Mouse (Mus musculus) stomach, postnatal 0 days (tissue): ENCODE data around the gene Cpne2. TPM values are rescaled to one million over a fixed set of nuclear protein-coding genes. Genes with fewer than 3 reads are reported as not detected.

ENCODE experiments used
- ATAC-seq: fragments of 200-750 bp; cut with Nextera tagmentation; 2 replicates; pipeline ENCODE4 v1.8.0; 2017; ENCODE audit not compliant: low FRiP score, low TSS enrichment
- DNase-seq: peaks from one replicate; pipeline ENCODE4 v3.0.0-alpha.2; 2016; ENCODE audit warnings: low spot score
- H3K27ac ChIP-seq: fragments of 300-500 bp; sonication (generic); replicated peaks from 2 replicates; pipeline ENCODE4 v1.5.1; 2014; ENCODE audit warnings: mild to moderate bottlenecking, control low read depth
- H3K27me3 ChIP-seq: fragments of 300-500 bp; sonication (generic); 2 replicates; pipeline ENCODE4 v1.6.1; 2014; ENCODE audit warnings: low read length; ENCODE audit not compliant: control insufficient read depth, insufficient read depth
- H3K36me3 ChIP-seq: fragments of 300-500 bp; sonication (generic); 2 replicates; pipeline ENCODE4 v1.6.1; 2014; ENCODE audit warnings: low read length, mixed read lengths; ENCODE audit not compliant: control insufficient read depth, insufficient read depth
- H3K4me1 ChIP-seq: fragments of 300-500 bp; sonication (generic); replicated peaks from 2 replicates; pipeline ENCODE4 v1.6.1; 2014; ENCODE audit warnings: antibody characterized with exemption; ENCODE audit not compliant: control insufficient read depth, insufficient read depth
- H3K4me2 ChIP-seq: fragments of 300-500 bp; sonication (generic); replicated peaks from 2 replicates; pipeline ENCODE4 v1.6.1; 2014; ENCODE audit warnings: low read depth, mild to moderate bottlenecking, control low read depth, moderate library complexity
- H3K4me3 ChIP-seq: fragments of 300-500 bp; sonication (generic); 2 replicates; pipeline ENCODE4 v1.5.1; 2014; ENCODE audit warnings: low read depth, low read length, control low read depth
- H3K9ac ChIP-seq: fragments of 300-500 bp; sonication (generic); 2 replicates; pipeline ENCODE4 v1.6.1; 2014; ENCODE audit warnings: mild to moderate bottlenecking, low read length, control low read depth, mixed read lengths
- H3K9me3 ChIP-seq: fragments of 300-500 bp; sonication (generic); 2 replicates; pipeline ENCODE4 v1.6.1; 2016; ENCODE audit warnings: low read length; ENCODE audit not compliant: control insufficient read depth
- CTCF ChIP-seq: IDR thresholded peaks from 2 replicates; pipeline ENCODE4 v1.5.1; 2016; ENCODE audit warnings: antibody characterized with exemption, low read depth, mild to moderate bottlenecking, moderate library complexity
- EP300 ChIP-seq: optimal IDR thresholded peaks from 2 replicates; pipeline ENCODE3; 2016; ENCODE audit warnings: antibody characterized with exemption
- WGBS: fragments of 180-500 bp; shearing (Covaris S2); extraction: QIAGEN DNeasy Blood & Tissue Kit; methylation state at CpG from one replicate; pipeline ENCODE4 v1.1.7; 2014; 5-methylcytosine and 5-hydroxymethylcytosine counted together
- microRNA-seq: library from miRNA; unstranded; fragments of <30 nt; microRNA quantifications from one replicate; pipeline ENCODE4, GENCODE M21; 2016
- polyA plus RNA-seq: library from polyadenylated mRNA; unstranded; fragments of >200 nt; fragmentation: Nextera tagmentation; extraction: Ambion mirVana; gene quantifications from 2 replicates; pipeline ENCODE4 v1.2.1, GENCODE M21; 2015

The Cpne2 gene
- polyA plus RNA-seq, 1 experiment from 2014 or later: 6.2 TPM

DNA sequence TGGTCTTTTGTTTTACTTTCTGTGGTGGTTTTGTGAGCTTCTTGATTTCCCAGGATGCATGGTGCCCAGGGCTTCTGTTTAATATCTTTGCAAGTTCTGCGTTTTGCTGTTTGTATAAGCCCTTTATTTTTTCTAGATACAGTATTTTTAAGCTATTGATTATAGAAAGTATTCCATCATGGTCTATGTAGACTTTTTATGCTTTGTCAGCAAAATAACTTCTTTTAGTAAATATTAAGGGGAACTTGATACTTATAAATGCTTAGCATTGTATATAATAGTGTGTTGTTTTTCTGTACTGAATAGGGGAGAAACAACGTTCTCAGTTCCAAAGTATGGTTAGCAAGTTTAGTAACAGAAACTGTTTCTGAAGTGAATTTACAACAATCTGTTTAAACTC lies 71.2 kb downstream of the Cpne2 start:
- Histone ChIP-seq H3K9me3 (no peaks in the 10 kb centered on the region), H3K4me2 (no peak overlapping the region), H3K4me3 (no peak overlapping the region), H3K27me3 (no peaks in the 10 kb centered on the region), H3K27ac (no peak overlapping the region), H3K9ac (no peak overlapping the region), H3K4me1 (no peaks in the 10 kb centered on the region), H3K36me3 (no peaks in the 10 kb centered on the region)
- DNase-seq (no peak), ATAC-seq (no peak)
- 58% methylated on average over 2 of the region's 2 CpGs for WGBS
- no peak for TF ChIP-seq CTCF
- no peak for TF ChIP-seq EP300

DNA sequence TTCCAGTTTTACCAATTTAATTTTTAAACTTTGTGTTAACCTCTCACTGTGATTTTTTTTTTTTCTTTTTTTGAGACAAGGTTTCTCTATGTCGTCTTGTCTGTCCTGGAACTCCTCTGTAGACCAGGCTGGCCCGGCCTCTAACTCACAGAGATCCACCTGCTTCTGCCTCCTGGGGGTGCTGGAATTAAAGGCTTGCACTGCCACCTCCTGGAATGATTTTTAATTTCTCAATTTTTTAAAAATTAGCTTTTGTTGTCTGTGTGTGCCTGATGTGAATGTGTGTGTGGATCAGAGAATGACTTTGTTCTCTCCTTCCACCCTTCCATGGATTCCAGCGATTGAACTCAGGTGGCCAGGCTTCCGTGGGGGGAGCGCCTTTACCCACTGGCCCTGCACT lies 74.3 kb downstream of the Cpne2 start:
- peak; percentile 37; the same call in 1 of the 2 replicates for TF ChIP-seq CTCF
- TF ChIP-seq EP300: no peak
- Histone ChIP-seq H3K27me3 (no peaks in the 10 kb centered on the region), H3K9ac (no peak overlapping the region), H3K36me3 (no peaks in the 10 kb centered on the region), H3K4me2 (no peak overlapping the region), H3K4me3 (no peak overlapping the region), H3K4me1 (no peaks in the 10 kb centered on the region), H3K9me3 (no peaks in the 10 kb centered on the region), H3K27ac (no peak overlapping the region)
- ATAC-seq (no peak), DNase-seq (no peak)
- 92% methylated on average over 5 of the region's 5 CpGs for WGBS

Small RNA genes within 50 kb of the gene (microRNA-seq; reads per million reads assigned to microRNA genes)
- not detected for gene Mir7072

Other genes starting within 250 kb of the Cpne2 start
- gene Slc12a3, start 203.8 kb upstream of the Cpne2 start, polyA plus RNA-seq: 0.10 and 0.22 TPM in 2 replicates
- gene Herpud1, start 146.6 kb upstream of the Cpne2 start, polyA plus RNA-seq: 224 and 255 TPM in 2 replicates
- gene Nlrc5, start 98.6 kb upstream of the Cpne2 start, polyA plus RNA-seq: 0.44 and 0.62 TPM in 2 replicates
- 15.2 and 16.1 TPM in 2 replicates for gene Rspry1, start 68.9 kb downstream of the Cpne2 start, polyA plus RNA-seq
- gene Fam192a, start 69.0 kb downstream of the Cpne2 start, polyA plus RNA-seq: 42.0 and 44.7 TPM in 2 replicates
- 91.2 and 94.2 TPM in 2 replicates for gene Arl2bp, start 133.6 kb downstream of the Cpne2 start, polyA plus RNA-seq
- gene Pllp, start 163.3 kb downstream of the Cpne2 start, polyA plus RNA-seq: 164 and 188 TPM in 2 replicates
- gene Ccl22, start 212.6 kb downstream of the Cpne2 start, polyA plus RNA-seq: 0.06 TPM in 1 of 2 replicates, not detected in the other
- 18.0 and 21.9 TPM in 2 replicates for gene Cx3cl1, start 239.0 kb downstream of the Cpne2 start, polyA plus RNA-seq